Mouse (Mus musculus) E14TG2a.4 (cell line): ENCODE results near the gene Fkbp4.

Source experiments
- CTCF ChIP-seq: conservative IDR thresholded peaks from 2 replicates; pipeline ENCODE4 v1.5.1; 2014; ENCODE audit warnings: low read length
- NANOG ChIP-seq: IDR thresholded peaks from 2 replicates; pipeline ENCODE4 v1.6.1; 2014; ENCODE audit warnings: borderline replicate concordance, low read length, mixed read lengths
- POU5F1 ChIP-seq: IDR thresholded peaks from 2 replicates; pipeline ENCODE4 v1.6.1; 2014; ENCODE audit warnings: low read length, borderline replicate concordance

DNA sequence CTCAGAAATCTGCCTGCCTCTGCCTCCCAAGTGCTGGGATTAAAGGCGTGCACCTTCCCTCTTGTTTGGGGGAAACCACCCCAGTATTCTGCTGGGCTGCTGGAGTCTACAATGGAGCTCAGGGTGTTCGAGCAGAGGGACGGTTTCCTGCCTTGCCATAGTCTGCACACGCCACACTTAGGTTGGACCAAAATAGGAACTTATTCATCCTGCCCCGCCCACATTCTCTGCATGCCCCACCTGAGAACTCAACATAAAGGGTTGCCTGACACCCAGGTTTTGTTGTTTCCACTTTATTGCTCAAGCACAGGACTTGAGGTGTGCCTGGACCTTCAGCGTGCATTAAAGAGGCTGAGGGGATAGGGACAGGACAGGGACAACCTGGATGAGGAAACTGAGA lies 8.7 kb downstream of the Fkbp4 start:
- no peak for TF ChIP-seq NANOG
- TF ChIP-seq CTCF, result no peak
- TF ChIP-seq POU5F1, result no peak
